Comparison of ENCODE assay signal across 16 mouse cellular contexts in genomic region chr4:143012900-143013299, GRCm38 (mm10).
"Had no signal": no experiment of that assay in that cellular context is flagged by ENCODE, and none has a peak within 500 bp of the region (broad histone marks: within the 10 kb centered on the region; RNA-seq: fewer than 3 reads in every experiment).

No protein-coding gene starts in this region.

- H3K9ac ChIP-seq: limb, embryonic 12.5 days; liver, embryonic 13.5 days; liver, postnatal 0 days; lung, embryonic 15.5 days; midbrain, embryonic 13.5 days; neural tube, embryonic 15.5 days had no signal

- ATAC-seq: intestine, postnatal 0 days; liver, postnatal 0 days; midbrain, embryonic 13.5 days had no signal

- H3K27ac ChIP-seq: limb, embryonic 12.5 days; liver, embryonic 13.5 days; lung, embryonic 15.5 days; macrophage; midbrain, embryonic 13.5 days; neural tube, embryonic 15.5 days had no signal

- H3K4me2 ChIP-seq: limb, embryonic 12.5 days; liver, embryonic 13.5 days; lung, embryonic 15.5 days; midbrain, embryonic 13.5 days; neural tube, embryonic 15.5 days had no signal

- H3K36me3 ChIP-seq: limb, embryonic 12.5 days; liver, embryonic 13.5 days; lung, embryonic 15.5 days; midbrain, embryonic 13.5 days; neural tube, embryonic 15.5 days had no signal

- H3K4me3 ChIP-seq: limb, embryonic 12.5 days; liver, embryonic 13.5 days; lung, embryonic 15.5 days; megakaryocyte, embryonic 14.5 days; midbrain, embryonic 13.5 days; neural tube, embryonic 15.5 days had no signal

- H3K27me3 ChIP-seq: liver, embryonic 13.5 days; midbrain, embryonic 13.5 days; neural tube, embryonic 15.5 days had no signal

- H3K9me3 ChIP-seq: limb, embryonic 12.5 days; liver, embryonic 13.5 days; lung, embryonic 15.5 days; midbrain, embryonic 13.5 days; neural tube, embryonic 15.5 days had no signal

- DNase-seq: kidney, adult 8-10 months; kidney, postnatal 25 days; liver; liver, embryonic 13.5 days; liver, postnatal 0 days; lung, postnatal 14 days; right cerebral cortex, adult 18-20 months; right cerebral cortex, postnatal 25 days; thymus, postnatal 4 days had no signal

- H3K4me1 ChIP-seq: liver, embryonic 13.5 days; lung, embryonic 15.5 days; megakaryocyte, embryonic 14.5 days had no signal
